Mouse (Mus musculus): Measurements from ENCODE around the gene Ap1g1. TPM values are rescaled to one million over a fixed set of nuclear protein-coding genes. Genes with fewer than 3 reads are reported as not detected.
A peak's percentile ranks its signal among the peaks of the same experiment; 100 is the strongest.
"Not testable (repeated sequence)": the region's sequence is repeated elsewhere in the genome, so short reads cannot be mapped to it uniquely, and the experiment has no call there.

Ap1g1 gene
- total RNA-seq, 2 experiments from 2014 or later, result 87.0 to 96.8 TPM

GRCm38 (mm10) chr8:109854522-109854921, 76.2 kb downstream of the Ap1g1 start:
- no peak for DNase-seq (ENCODE audit: low spot score in 2 of 2)
- intact Hi-C loops (cut with DNase I), result no loop called here

GRCm38 (mm10) chr8:109855451-109855850, 77.1 kb downstream of the Ap1g1 start:
- intact Hi-C loops (cut with DNase I), result no loop called here
- no peak for DNase-seq (ENCODE audit: low spot score in 2 of 2)

- DNase-seq (ENCODE audit: low spot score in 2 of 2), result peak in 1 of 2 experiments; percentile 25
These were observed 85.0 kb downstream of the Ap1g1 start for GRCm38 (mm10) chr8:109863398-109863797.

GRCm38 (mm10) chr8:109864798-109865197, 86.4 kb downstream of the Ap1g1 start:
- intact Hi-C loops (cut with DNase I), result loop anchor here (5.0 to 10.0 kb wide), 2 partner anchors 83 to 210 kb away; partner anchors contain the start of gene Zfp612

More at GRCm38 (mm10) chr8:109863398-109863797, 85.0 kb downstream of the Ap1g1 start:
- intact Hi-C loops (cut with DNase I), result loop anchor here (10.0 kb wide), 1 partner anchor 211 kb away; the partner anchor contains the start of gene Zfp612

GRCm38 (mm10) chr8:109865536-109865935, 87.2 kb downstream of the Ap1g1 start:
- intact Hi-C loops (cut with DNase I), result loop anchor here (5.0 to 10.0 kb wide), 2 partner anchors 82 to 209 kb away; partner anchors contain the start of gene Zfp612
- DNase-seq (ENCODE audit: low spot score in 2 of 2), result peak; percentile 42 to 82

More at GRCm38 (mm10) chr8:109864798-109865197, 86.4 kb downstream of the Ap1g1 start:
- DNase-seq (ENCODE audit: low spot score in 2 of 2), result no peak

- intact Hi-C loops (cut with DNase I), result loop anchor here (5.0 to 10.0 kb wide), 2 partner anchors 81 to 208 kb away; partner anchors contain the start of gene Zfp612
- no peak for DNase-seq (ENCODE audit: low spot score in 2 of 2)
These were observed 88.3 kb downstream of the Ap1g1 start for GRCm38 (mm10) chr8:109866690-109867089.

- intact Hi-C loops (cut with DNase I), result loop anchor here (5.0 to 10.0 kb wide), 2 partner anchors 79 to 207 kb away; partner anchors contain the start of gene Zfp612
- peak; percentile 91 to 95 for DNase-seq (ENCODE audit: low spot score in 2 of 2)
These were observed 89.8 kb downstream of the Ap1g1 start, which contains the start of gene Phlpp2 for GRCm38 (mm10) chr8:109868003-109868679. Gene Phlpp2 (plus strand): TSS chr8:109868542.

GRCm38 (mm10) chr8:109868680-109869361, 90.5 kb downstream of the Ap1g1 start:
- intact Hi-C loops (cut with DNase I), result loop anchor here (5.0 to 10.0 kb wide), 2 partner anchors 78 to 206 kb away; partner anchors contain the start of gene Zfp612

GRCm38 (mm10) chr8:109871056-109871455, 92.7 kb downstream of the Ap1g1 start:
- no peak for DNase-seq (ENCODE audit: low spot score in 2 of 2)
- intact Hi-C loops (cut with DNase I), result no loop called here

More at GRCm38 (mm10) chr8:109868680-109869361, 90.5 kb downstream of the Ap1g1 start:
- DNase-seq (ENCODE audit: low spot score in 2 of 2), result peak; percentile 58 to 66

- intact Hi-C loops (cut with DNase I); DNase-seq (ENCODE audit: low spot score in 2 of 2): not testable (repeated sequence)
These were observed 95.4 kb downstream of the Ap1g1 start for GRCm38 (mm10) chr8:109873800-109874199.

- DNase-seq (ENCODE audit: low spot score in 2 of 2), result no peak
- intact Hi-C loops (cut with DNase I), result no loop called here
These were observed 101.8 kb downstream of the Ap1g1 start for GRCm38 (mm10) chr8:109880012-109880662.

GRCm38 (mm10) chr8:109885294-109885693, 106.9 kb downstream of the Ap1g1 start:
- no peak for DNase-seq (ENCODE audit: low spot score in 2 of 2)
- intact Hi-C loops (cut with DNase I), result no loop called here

GRCm38 (mm10) chr8:109889211-109889610, 110.9 kb downstream of the Ap1g1 start:
- no peak for DNase-seq (ENCODE audit: low spot score in 2 of 2)
- intact Hi-C loops (cut with DNase I), result no loop called here

GRCm38 (mm10) chr8:109890794-109891585, 112.6 kb downstream of the Ap1g1 start:
- intact Hi-C loops (cut with DNase I), result no loop called here
- no peak for DNase-seq (ENCODE audit: low spot score in 2 of 2)

GRCm38 (mm10) chr8:109894636-109895035, 116.3 kb downstream of the Ap1g1 start:
- DNase-seq (ENCODE audit: low spot score in 2 of 2), result no peak
- intact Hi-C loops (cut with DNase I), result no loop called here

- intact Hi-C loops (cut with DNase I), result no loop called here
- no peak for DNase-seq (ENCODE audit: low spot score in 2 of 2)
These were observed 117.0 kb downstream of the Ap1g1 start for GRCm38 (mm10) chr8:109895355-109895754.

GRCm38 (mm10) chr8:109902379-109902778, 124.0 kb downstream of the Ap1g1 start:
- intact Hi-C loops (cut with DNase I), result no loop called here
- DNase-seq (ENCODE audit: low spot score in 2 of 2), result no peak

GRCm38 (mm10) chr8:109903909-109904469, 125.6 kb downstream of the Ap1g1 start:
- intact Hi-C loops (cut with DNase I), result no loop called here

More at GRCm38 (mm10) chr8:109903909-109904469, 125.6 kb downstream of the Ap1g1 start:
- peak; percentile 41 to 77 for DNase-seq (ENCODE audit: low spot score in 2 of 2)
